Mouse (Mus musculus) adrenal gland (tissue): ENCODE data around the gene Ttyh1.
"Not testable (repeated sequence)": the region's sequence is repeated elsewhere in the genome, so short reads cannot be mapped to it uniquely, and the experiment has no call there.

Source experiments
- intact Hi-C: fragments of 180-260 bp; cut with DNase I; formaldehyde crosslinking; loops from one replicate; pipeline ENCODE4 v1.15.1; 2025

The Ttyh1 gene

DNA sequence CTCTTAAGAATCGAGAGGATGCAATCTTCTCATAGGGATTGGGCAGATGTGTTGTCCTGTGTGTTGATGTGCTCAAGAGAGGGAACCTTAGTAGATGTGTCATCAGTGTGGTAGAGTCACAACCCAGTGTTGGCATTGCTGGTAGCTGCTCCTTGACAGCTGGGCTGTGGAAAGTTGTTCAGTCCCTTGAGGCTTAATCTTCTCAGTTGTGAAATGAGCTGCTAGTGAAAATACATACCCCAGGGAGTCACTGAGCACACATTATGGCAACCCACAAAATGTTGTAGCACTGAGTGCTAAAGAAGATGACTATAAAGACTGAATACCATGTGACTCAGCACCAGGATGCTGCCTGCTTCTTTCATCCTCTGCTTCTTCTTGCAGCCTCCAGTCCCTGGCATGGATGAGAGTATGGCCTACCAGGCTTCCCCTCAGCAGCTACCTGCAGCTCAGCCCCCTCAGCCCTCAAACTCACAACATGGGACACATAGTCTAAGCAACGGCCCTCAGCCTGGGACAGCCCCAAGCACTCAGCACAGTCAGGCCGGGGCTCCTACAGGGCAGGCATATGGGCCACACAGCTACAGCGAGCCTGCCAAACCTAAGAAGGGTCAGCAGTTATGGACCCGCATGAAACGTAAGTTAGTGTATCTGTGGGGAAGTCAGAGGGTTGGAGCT, 22.6 kb downstream of the Ttyh1 start:
- intact Hi-C loops, result loop anchor here (10.0 kb wide), 1 partner anchor 353 kb away; no protein-coding TSS in a partner anchor

DNA sequence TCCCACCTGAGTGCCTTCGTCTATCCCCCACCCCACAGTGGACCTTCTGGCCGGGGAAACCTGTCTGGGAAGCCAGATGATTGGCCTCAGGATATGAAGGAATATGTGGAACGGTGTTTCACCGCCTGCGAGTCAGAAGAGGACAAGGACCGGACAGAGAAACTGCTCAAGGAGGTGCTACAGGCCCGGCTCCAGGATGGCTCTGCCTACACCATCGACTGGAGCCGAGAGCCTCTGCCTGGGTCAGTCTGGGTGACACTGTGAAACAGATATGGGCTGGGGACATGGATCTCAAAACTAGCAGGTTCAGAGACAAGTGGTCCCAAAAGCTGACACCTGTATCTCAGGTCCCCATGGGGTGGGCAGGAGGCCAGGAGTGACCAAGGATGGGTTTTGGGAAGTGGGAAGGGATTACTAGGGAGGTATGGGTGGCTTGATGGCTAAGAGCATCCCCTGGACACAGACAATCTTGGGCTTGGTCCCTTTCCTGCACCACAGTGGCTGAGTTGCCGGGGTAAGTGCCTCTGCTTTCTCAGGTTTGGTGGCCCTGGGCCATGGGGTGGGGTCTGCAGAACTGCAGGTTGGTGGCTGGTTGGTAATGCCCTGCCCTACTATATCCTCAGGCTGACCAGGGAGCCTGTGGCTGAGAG, 23.7 kb downstream of the Ttyh1 start:
- intact Hi-C loops, result loop anchor here (10.0 kb wide), 1 partner anchor 352 kb away; no protein-coding TSS in a partner anchor

DNA sequence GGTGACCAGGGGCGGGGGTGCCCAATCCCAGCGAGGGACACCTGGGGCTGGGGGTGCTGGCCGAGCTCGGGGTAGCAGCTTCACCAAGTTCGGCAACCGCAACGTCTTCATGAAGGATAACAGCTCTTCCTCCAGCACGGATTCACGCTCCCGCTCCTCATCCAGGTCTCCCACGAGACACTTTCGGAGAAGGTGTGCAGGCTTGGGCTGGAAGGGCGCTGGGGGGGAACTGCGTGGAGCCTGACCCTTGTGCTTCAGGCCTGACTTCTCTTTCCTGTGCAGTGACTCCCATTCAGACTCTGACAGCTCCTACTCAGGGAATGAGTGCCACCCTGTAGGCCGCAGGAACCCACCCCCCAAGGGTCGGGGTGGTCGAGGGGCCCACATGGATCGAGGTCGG, 24.3 kb downstream of the Ttyh1 start:
- intact Hi-C loops, result loop anchor here (10.0 kb wide), 1 partner anchor 351 kb away; no protein-coding TSS in a partner anchor

DNA sequence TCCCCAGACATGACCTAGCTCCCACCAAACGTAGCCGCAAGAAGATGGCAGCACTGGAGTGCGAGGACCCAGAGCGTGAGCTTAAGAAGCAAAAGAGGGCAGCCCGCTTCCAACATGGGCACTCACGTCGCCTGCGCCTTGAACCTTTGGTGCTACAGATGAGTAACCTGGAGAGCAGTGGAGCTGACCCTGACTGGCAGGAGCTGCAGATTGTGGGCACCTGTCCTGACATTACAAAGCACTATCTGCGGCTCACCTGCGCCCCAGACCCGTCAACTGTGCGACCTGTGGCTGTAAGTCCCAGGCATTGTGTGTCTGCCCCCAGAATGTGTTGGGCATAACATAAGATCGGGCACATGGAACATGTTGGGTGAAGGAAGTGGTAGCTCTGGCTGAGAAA, 24.8 kb downstream of the Ttyh1 start:
- intact Hi-C loops, result loop anchor here (10.0 kb wide), 1 partner anchor 351 kb away; no protein-coding TSS in a partner anchor

DNA sequence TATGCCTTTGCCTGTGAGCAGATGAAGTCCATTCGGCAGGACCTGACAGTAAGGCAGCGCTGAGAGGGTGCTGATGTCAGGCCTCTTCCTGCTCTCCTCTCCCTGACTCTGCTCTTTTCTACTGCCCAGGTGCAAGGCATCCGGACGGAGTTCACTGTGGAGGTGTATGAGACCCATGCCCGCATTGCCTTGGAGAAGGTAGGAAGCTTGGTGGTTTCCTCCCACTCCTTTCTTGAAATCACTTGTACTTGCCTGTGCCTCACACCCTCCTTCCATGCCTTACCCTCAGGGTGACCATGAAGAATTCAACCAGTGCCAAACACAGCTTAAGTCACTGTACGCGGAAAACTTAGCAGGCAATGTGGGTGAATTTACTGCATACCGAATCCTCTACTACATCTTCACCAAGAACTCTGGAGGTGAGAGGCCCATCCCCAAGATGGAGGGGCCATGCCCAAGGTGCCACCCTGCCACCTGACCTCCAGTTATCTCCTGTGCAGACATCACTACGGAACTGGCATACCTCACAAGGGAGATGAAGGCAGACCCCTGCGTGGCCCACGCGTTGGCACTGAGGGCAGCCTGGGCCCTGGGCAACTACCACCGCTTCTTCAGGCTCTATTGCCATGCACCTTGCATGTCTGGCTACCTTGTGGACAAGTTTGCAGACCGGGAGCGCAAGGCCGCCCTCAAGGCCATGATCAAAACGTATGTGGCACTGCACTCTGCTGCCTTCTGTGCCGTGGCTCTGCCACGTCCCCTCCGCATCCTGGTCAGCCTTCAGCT, 25.8 kb downstream of the Ttyh1 start:
- intact Hi-C loops, result loop anchor here (1.0 to 10.0 kb wide), 2 partner anchors 42 to 350 kb away; no protein-coding TSS in a partner anchor

DNA sequence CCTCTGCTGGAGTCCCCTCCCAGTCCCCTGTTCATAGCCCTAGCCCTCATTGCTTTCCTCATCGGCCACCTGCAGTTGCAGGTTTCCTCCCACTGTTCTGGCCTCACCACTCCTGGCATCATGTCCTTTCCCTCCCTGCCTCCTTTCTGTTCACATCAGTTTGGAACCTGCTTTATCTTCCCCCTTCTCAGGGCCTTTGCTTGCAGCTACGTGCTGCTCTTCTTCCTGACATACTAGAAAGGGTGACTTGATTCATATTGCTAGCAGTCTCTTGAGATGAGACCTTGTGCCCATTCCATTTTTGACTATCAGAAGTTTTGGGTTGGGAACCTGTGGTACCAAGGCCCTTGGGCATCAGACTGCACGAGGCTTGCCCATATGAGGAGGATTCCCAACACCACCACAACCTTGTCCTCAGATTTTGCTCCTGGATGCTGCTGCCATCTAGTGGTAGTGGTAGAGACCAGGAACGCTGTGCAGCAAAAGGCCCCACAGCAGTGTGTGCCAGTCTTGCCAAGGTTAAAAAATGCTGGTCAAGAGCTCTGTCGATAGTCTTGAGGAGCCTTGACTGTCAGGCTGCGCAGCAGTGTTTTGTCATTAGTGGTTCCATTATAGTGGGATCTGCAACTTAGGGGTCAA, 26.5 kb downstream of the Ttyh1 start:
- intact Hi-C loops, result loop anchor here (1.0 to 10.0 kb wide), 2 partner anchors 42 to 349 kb away; no protein-coding TSS in a partner anchor

DNA sequence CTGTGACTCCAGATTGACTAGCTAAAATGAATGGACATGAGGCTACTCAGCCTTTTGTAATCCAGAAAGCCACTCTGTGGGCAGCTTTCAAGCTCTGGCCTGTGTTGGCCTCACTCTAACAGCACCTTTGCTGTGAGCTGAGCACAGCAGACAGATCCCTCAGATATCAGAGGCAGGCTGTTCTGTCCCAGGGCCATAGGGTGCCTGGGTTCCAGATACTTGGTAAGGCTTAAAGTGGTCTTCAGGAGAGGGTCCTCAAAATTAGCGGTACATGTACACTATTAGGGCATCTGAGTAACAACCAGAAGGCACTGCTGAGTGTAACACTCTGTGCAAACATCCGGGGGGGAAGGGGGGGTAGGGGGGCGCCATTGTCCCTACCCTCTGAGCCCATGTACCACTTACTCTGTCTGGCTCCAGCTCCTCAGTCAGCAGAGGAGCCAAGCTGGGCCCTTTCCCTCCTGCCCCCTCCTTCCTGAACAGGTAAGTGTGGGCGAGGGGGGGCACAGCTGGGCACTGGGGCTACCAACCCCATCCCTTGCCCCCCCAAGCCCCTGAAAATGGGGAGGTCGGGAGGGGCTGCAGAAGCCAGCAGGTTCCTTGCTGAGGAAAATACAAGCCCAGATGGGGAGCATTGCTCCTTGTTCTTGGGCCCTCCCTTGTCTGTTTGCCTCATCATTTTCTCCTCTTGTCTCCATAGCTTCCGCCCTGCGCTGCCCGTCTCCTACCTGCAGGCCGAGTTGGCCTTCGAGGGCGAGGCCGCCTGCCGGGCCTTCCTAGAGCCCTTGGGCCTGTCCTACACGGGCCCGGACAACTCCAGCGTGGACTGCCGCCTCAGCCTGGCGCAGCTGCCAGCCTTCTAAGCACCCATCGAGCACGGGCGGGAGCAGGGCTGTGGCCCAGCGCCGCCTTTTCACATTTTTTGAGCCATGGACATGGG, 27.3 kb downstream of the Ttyh1 start:
- intact Hi-C loops, result loop anchor here (10.0 kb wide), 1 partner anchor 348 kb away; no protein-coding TSS in a partner anchor

DNA sequence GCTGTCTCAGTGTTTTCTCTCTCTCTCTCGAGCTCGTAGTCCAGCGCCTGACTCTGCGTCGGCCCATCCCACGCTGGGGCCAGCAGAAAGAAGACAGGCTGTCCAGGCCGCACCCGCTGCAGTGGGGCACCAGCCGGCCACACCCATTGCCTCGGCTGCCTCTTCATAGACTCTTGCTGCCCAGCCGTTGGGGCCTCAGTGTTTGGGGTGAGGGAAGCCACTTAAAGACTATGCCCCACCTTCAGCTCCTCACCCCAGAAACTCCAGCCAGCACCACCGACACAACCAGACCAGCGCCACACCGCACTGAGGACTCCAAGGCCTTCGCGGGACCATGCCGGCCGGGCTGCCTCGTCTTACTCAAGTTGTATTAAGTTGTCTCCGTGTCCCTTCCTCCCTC, 28.2 kb downstream of the Ttyh1 start:
- intact Hi-C loops, result loop anchor here (10.0 kb wide), 1 partner anchor 347 kb away; no protein-coding TSS in a partner anchor

DNA sequence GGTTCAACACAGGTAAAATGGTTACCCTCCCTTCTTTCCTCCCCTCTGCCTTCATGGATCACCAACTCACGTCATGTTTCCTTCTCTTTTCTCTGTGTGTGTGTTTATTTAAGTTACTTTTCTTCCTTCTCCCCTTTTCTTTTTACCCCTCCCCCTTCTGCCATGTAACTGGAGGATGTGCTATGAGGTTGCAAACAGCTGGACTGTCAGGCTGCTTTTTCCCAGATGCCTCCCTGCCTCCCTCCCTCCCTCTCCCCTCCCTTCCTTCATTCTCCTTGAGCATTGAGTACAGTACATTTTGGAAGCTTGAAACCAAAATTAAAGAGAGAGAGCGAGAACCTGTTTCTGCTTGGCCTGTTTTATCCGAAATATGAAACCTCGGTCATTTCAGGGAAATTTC, 28.6 kb downstream of the Ttyh1 start:
- intact Hi-C loops, result loop anchor here (10.0 kb wide), 1 partner anchor 347 kb away; no protein-coding TSS in a partner anchor

DNA sequence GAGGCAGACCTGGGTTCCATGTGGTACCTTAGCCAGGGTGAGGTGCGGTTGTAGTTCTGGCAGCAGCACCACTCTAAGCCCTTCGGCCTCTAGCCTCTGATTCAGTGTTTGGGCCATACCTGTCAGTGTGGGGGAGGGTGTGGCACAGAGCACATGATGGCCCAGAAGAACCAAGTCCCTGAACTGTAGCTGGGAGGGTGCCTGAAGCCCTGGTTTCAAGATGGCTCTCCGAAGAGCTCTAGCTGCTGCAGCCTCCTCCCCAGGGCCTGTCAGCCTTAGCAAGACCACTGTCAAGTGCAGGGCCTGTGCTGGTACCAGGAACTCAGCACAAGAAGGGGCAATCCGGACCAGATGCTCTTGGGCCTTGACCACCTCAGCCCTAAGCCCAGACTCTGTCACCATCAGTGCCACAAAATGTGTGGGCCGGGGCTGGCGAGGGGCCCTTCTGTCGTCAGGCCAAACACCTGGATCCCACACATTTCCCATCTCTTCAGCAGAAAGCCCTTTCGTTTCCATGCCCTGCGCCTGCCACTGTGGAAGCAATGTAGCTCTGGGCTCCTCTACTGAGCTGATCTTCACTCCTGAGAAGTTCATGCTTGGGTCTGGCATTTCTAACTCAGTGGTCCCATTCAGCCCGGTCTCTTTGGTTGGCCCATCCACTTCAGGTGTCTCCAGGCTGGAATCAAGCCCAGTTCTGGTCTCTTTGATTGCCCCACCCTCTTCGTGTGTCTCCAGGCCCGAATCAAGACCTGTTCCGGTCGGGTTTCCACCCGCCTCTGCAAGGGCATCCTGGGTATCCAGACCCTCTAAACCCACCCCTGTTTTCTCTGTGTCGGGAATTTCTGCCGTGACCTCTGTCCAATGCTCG, 29.4 kb downstream of the Ttyh1 start:
- intact Hi-C loops, result loop anchor here (10.0 kb wide), 1 partner anchor 346 kb away; no protein-coding TSS in a partner anchor

DNA sequence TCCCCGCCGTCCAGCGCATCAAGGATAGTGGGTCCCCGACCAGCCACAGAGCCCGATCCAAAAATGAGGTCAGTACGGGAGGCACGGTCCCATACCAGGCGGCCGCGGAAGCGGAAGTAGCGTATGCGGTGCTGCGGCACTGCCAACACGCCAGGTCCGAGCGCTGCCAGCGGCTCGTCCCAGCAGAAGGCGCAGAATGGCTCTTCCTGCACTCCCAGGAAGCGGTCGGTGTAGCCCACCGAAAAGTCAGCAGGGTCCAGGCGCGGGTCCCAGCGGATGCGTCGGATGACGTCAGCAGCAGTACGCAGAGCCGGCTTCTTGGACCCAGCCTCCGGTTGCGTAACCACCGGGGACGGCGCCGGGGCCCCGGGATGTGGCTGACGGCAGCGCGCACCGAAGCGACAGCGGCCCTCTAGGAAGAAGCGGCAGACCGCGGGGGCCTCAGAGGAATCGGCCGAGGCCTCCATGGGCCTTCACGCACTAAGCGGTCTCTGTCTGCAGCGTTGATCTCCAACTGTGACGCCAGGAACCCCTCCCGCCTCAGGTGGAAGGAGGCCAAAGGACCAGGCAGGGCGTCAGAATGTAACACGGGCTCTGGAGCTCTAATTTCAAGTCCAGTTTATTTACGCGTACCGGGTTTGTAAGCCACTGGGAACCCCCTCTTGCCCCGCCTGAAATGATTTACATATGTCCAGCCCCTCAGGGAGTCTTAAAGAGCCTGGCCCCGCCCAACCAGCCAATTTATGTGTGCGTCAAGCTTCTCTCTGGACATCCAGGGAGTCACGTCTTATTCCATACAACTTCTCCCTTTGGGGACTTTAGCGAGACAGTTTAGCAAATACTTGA, 30.2 kb downstream of the Ttyh1 start:
- intact Hi-C loops, result loop anchor here (10.0 kb wide), 1 partner anchor 345 kb away; no protein-coding TSS in a partner anchor

DNA sequence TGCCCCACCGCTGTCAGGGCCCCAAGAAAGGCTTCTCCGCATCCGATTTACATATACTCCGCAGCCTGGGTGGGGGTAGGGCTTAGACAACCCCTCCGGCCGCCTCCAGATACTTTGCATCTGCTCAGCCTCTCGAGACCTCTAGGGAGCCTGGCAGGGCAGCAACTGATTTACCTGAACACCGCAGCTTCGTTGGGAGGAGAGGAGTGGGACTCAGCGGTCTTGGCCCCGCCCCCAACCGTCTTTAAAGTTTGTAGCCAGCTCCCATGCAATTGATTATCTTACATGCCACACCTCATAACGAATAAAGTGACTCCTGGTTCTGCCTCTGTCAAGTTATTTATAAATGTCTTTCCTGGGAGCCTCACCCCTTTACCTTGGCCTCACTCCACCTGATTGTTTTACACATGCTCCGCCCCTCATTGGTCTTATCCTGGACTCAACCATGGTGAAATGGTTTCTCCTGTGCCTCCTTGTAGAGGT, 30.9 kb downstream of the Ttyh1 start, which contains the start of gene Leng9:
TSS of gene Leng9 (minus strand) at position 316 of the 483 bp plus-strand sequence.
- intact Hi-C loops, result no loop called here

DNA sequence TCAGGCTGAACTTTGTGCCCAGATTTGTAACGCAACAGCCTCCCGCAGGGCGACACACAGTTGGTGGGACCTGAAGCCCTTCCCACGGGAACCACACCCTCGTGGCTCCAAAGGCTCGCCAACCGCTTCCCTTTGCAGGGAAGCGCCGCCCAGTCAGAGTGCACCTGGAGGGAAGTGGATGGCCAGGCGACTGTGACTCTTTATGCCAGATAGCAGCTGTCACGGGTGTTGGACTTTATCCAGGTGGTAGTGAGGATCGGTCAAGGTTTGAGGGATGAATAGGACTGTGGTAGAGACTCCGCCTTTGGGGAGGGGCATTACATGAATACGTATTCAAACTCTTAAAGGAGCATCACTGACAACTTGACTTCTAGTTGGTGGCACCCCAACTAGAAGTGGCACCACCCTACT, 31.6 kb downstream of the Ttyh1 start:
- intact Hi-C loops, result no loop called here

DNA sequence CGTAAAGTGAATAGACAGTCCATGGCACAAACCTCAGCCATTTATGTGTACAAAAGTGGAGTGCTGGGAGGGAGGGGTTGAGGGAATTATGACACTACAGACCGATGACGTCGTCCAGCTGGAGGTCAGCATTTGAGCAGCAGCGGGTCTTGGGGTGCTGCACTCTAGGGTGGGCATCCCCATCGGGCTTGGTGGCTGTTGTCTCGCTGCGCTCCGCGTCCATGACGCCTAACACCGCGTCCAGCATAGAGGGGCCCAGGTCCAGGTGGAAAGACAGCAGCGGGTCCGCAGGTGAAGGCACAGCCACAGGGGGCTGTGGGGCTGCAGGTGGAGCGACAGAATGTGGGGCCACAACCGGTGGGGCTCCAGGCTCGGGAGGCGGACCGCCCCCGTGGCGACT, 32.0 kb downstream of the Ttyh1 start:
- intact Hi-C loops, result no loop called here

DNA sequence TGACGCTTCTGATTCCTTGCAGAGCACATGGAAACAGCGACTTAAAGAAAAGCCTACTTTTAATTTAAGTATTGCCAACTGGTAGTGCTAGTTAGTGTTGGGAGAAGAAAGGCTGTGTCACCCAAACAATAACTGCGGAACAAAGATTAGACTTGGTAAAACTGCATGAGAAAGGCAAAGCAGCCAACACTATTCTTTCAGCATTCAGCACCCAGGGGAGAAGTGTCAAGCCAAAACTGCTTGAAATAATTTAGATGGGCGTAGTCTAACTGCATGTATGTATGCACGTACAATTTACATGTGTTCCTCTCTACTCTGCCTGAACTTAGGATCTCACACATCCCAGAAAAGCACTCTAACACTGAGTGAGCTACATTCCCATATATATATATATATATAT, 35.1 kb downstream of the Ttyh1 start:
- intact Hi-C loops, result no loop called here

DNA sequence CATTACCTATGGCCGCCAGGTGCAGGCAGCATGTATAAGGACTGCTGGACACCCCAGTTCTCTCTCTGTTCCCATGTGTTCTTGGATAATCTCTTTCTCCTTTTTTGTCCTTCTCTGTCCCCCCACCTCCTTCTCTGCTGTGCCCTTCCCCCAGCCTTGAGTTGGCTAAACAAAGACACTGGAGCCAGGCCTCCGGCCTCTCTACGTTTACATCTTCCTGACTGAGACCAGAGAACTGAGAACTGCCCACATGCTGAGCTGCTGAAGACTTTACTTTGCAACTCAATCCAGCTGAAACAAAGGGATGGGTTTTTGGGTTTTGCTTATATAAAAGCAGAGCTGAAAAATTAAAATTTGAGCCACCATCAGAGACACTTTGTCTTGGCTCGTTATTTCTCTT, 35.8 kb downstream of the Ttyh1 start:
- intact Hi-C loops, result no loop called here

DNA sequence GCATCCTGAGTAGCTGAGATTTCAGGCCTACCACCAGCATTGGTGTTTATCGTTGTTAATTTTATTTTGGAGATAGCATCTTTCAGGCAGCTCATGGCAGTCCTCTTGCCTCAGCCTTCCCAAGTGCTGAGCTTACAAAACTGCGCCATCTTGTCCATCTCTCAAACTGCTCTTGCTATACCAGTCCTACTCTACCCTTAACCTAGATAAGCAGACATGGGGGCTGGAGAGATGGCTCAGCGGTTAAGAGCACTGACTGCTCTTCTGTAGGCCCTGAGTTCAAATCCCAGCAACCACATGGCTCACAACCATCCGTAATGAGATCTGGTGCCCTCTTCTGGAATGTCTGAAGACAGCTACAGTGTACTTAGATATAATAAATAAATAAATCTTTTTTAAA, 42.4 kb downstream of the Ttyh1 start:
- intact Hi-C loops, result not testable (repeated sequence)
